Mouse (Mus musculus): ENCODE results near the gene Tomm40. TPM values are rescaled to one million over a fixed set of nuclear protein-coding genes. Genes with fewer than 3 reads are reported as not detected.

The Tomm40 gene
- polyA plus RNA-seq, 1 experiment from 2014 or later, result 152 TPM

- no peaks in the 10 kb centered on the region for H3K27me3 ChIP-seq
- peak overlapping the region; percentile 48 for H3K4me2 ChIP-seq (replicated peaks)
- peak overlapping the region; percentile 80 for H3K27ac ChIP-seq (replicated peaks)
- H3K36me3 ChIP-seq, result peaks cover 37% of the 10 kb centered on the region
- H3K4me3 ChIP-seq, result 0 out of 2 replicates have a peak overlapping the region, but pooled peaks have one; percentile 30
- H3K9ac ChIP-seq (replicated peaks), result peak overlapping the region; percentile 43; the same call in 1 of the 2 replicates
- no peak for ATAC-seq (ENCODE audit: low FRiP score, low read depth)
- peaks cover 25% of the 10 kb centered on the region for H3K4me1 ChIP-seq
- H3K9me3 ChIP-seq, result peaks cover 13% of the 10 kb centered on the region
- WGBS, result 82% methylated on average over 2 of the region's 2 CpGs
Measured at GRCm38 (mm10) chr7:19716822-19717221, 1.6 kb upstream of the Tomm40 start.

DNA sequence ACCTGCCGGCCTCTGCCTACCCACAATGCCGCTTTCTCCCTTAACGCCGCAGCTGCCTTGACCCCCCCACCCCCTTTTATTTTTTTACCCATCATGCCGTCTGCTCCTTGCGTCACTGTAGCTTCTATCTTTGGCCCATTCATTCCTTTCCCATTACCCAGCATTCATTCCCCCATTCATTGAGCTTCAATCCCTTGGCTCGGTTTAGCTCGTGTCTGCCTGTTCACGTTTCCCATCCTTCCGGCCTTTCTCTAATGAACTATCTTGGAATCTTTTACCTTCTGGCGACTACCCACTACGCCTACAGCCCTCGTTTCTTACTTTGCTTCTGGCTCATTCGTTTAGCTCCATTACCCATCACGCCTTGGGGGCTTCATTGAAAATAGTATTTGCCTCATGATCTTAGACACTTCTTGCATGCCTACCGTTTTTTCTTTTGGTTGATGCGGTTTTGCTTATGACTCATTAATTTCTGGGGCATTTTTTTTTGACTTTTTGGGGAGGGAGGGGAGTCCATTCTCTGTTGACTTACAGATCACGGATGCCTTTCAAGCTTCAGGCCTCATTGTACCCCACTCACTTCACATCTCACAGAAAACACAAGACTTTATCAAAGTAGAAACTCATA, 931 bp upstream of the Tomm40 start:
- peak overlapping the region; percentile 48 for H3K4me2 ChIP-seq (replicated peaks)

DNA sequence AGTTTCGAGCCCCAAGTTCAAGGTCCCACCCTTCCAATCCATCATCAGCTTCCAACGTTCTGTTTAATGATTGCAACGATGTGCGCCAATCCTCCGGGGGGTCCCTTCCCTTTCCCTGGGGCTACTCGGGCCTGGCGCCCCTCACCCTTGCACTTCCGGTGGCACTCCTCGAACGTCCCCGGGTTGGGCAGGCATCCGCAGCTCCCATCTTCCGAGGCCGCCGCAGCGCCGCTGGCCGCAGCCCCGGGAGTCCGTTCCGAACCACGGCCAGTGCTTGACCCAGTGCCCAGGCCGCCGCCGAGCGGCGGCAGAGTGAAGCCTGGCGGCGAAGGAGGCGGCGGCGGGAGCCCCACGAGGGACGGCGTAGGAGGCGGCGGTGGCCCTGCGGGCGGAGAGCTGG, 402 bp downstream of the Tomm40 start:
- Histone ChIP-seq H3K36me3 (peaks cover 44% of the 10 kb centered on the region), H3K9ac (replicated peaks) (peak overlapping the region; percentile 95), H3K27ac (replicated peaks) (peak overlapping the region; percentile 68), H3K4me2 (replicated peaks) (peak overlapping the region; percentile 99), H3K4me1 (peaks cover 25% of the 10 kb centered on the region), H3K4me3 (peak overlapping the region; percentile 99), H3K9me3 (no peaks in the 10 kb centered on the region), H3K27me3 (no peaks in the 10 kb centered on the region)
- WGBS, result under 1% methylated on average over 39 of the region's 39 CpGs
- ATAC-seq (ENCODE audit: low FRiP score, low read depth), result no peak

More for the DNA sequence above, 931 bp upstream of the Tomm40 start:
- H3K9me3 ChIP-seq, result peaks cover 9% of the 10 kb centered on the region
- H3K4me3 ChIP-seq, result peak overlapping the region; percentile 30
- peaks cover 39% of the 10 kb centered on the region for H3K36me3 ChIP-seq
- H3K4me1 ChIP-seq, result peaks cover 25% of the 10 kb centered on the region
- no peak for ATAC-seq (ENCODE audit: low FRiP score, low read depth)
- H3K27ac ChIP-seq (replicated peaks), result peak overlapping the region; percentile 80
- 7% methylated on average over 18 of the region's 18 CpGs for WGBS
- no peaks in the 10 kb centered on the region for H3K27me3 ChIP-seq
- peak overlapping the region; percentile 43 for H3K9ac ChIP-seq (replicated peaks)

DNA sequence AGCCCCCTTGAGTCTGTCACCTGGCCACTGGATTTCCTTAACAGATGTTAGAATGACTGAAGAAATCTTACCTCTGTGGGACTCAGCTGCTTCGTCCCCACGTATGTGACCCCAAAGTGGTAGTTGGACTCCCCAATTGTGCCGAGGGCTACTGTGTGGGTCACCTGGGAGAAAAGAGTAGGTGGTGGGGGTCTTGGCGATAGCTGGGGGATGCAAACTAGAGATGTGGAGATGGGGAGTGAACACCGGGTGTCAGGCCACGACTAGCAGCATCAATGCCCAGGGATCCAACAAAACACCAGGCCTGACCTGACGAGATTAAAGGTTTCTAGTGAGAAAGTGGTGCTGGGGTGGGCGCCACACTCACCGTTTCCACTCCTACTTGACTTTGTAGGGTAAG, 1.6 kb downstream of the Tomm40 start:
- no peak overlapping the region for H3K27ac ChIP-seq (replicated peaks)
- peaks cover 25% of the 10 kb centered on the region for H3K4me1 ChIP-seq
- 0 out of 2 replicates have a peak overlapping the region, but pooled peaks have one; percentile 6 for H3K4me3 ChIP-seq
- no peaks in the 10 kb centered on the region for H3K27me3 ChIP-seq
- no peaks in the 10 kb centered on the region for H3K9me3 ChIP-seq
- no peak overlapping the region for H3K4me2 ChIP-seq (replicated peaks)
- no peak for ATAC-seq (ENCODE audit: low FRiP score, low read depth)
- 88% methylated on average over 9 of the region's 9 CpGs for WGBS
- peaks cover 57% of the 10 kb centered on the region for H3K36me3 ChIP-seq
- 0 out of 2 replicates have a peak overlapping the region, but pooled peaks have one; percentile 2 for H3K9ac ChIP-seq (replicated peaks)

DNA sequence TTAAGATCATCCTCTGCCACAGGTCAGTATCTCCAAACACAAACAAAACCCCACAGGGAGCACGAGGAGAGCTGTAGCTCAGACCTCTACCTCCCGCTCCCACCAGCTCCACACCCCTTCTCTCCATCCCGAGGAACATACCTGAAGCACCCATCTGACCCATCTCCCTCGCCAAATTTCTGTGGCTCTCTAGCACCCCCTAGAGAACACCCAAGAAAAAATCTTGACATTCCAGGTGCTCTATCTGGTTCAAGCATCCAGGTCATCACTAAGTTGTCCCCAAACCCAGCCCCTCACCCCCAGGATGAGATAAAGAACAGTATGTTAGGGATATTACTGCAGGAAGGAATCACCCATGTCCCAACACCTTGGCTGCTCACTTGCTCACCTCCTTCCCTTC, 2.0 kb downstream of the Tomm40 start:
- Histone ChIP-seq H3K27ac (replicated peaks) (no peak overlapping the region), H3K4me2 (replicated peaks) (no peak overlapping the region), H3K4me1 (peaks cover 25% of the 10 kb centered on the region), H3K4me3 (no peak overlapping the region), H3K9me3 (no peaks in the 10 kb centered on the region), H3K27me3 (no peaks in the 10 kb centered on the region), H3K36me3 (peaks cover 59% of the 10 kb centered on the region), H3K9ac (replicated peaks) (0 out of 2 replicates have a peak overlapping the region, but pooled peaks have one; percentile 2)
- no peak for ATAC-seq (ENCODE audit: low FRiP score, low read depth)
- 57% methylated on average over 4 of the region's 4 CpGs for WGBS

GRCm38 (mm10) chr7:19712414-19712813, 2.8 kb downstream of the Tomm40 start:
- WGBS, result 76% methylated on average over 4 of the region's 4 CpGs
- H3K4me2 ChIP-seq (replicated peaks), result no peak overlapping the region
- peaks cover 25% of the 10 kb centered on the region for H3K4me1 ChIP-seq
- H3K27me3 ChIP-seq, result no peaks in the 10 kb centered on the region
- no peak for ATAC-seq (ENCODE audit: low FRiP score, low read depth)
- no peak overlapping the region for H3K4me3 ChIP-seq
- H3K9me3 ChIP-seq, result no peaks in the 10 kb centered on the region
- H3K36me3 ChIP-seq, result peaks cover 64% of the 10 kb centered on the region
- H3K27ac ChIP-seq (replicated peaks), result no peak overlapping the region
- no peak overlapping the region for H3K9ac ChIP-seq (replicated peaks)

DNA sequence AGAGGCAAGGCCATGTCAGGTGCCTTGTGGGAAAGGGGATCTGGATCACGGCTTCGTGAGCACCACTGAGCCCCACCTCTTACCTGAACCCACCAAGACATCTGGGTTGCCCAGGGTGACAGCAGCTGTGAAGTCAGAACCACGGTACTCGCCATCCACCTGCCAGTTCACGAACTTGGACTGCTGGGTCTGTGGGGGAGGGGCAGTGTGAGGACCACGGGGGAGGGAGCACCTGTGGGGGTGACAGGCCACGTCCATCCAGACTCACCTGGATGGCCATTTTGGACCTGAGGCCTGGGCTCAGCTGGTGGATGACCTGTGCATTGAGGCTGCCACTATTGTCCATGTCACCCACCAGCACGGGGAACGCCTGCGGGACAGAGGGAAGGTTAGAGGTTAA, 4.6 kb downstream of the Tomm40 start:
- H3K27me3 ChIP-seq, result no peaks in the 10 kb centered on the region
- ATAC-seq (ENCODE audit: low FRiP score, low read depth), result no peak
- no peak overlapping the region for H3K9ac ChIP-seq (replicated peaks)
- no peak overlapping the region for H3K4me2 ChIP-seq (replicated peaks)
- H3K27ac ChIP-seq (replicated peaks), result no peak overlapping the region
- H3K4me1 ChIP-seq, result peaks cover 16% of the 10 kb centered on the region
- H3K36me3 ChIP-seq, result peaks cover 71% of the 10 kb centered on the region
- 93% methylated on average over 10 of the region's 10 CpGs for WGBS
- H3K9me3 ChIP-seq, result no peaks in the 10 kb centered on the region
- no peak overlapping the region for H3K4me3 ChIP-seq

DNA sequence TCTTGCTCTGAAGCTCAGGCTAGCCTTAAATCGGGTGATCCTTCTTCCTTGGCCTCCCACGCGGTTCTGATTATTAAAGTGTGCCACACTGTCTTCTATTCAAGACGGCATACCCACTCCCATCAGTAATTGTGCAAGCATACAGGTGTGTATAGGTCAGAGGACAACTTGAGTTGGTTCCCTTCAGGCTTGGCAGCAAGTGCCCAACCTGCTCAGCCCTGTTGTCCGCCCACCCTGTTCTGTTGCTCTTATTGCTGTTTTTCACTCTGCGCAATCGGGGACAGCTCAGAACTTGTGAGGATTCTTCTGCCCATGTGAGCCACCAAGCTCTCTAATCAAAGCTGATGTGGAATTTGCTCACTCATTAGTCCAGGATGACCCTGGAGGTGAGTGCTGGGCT, 10.0 kb downstream of the Tomm40 start:
- ATAC-seq (ENCODE audit: low FRiP score, low read depth), result no peak
- peaks cover 66% of the 10 kb centered on the region for H3K36me3 ChIP-seq
- H3K4me2 ChIP-seq (replicated peaks), result no peak overlapping the region
- no peak overlapping the region for H3K4me3 ChIP-seq
- H3K27ac ChIP-seq (replicated peaks), result no peak overlapping the region
- H3K4me1 ChIP-seq, result peaks cover 3% of the 10 kb centered on the region; the same call in 1 of the 2 replicates
- H3K27me3 ChIP-seq, result no peaks in the 10 kb centered on the region
- H3K9ac ChIP-seq (replicated peaks), result no peak overlapping the region
- H3K9me3 ChIP-seq, result no peaks in the 10 kb centered on the region
- WGBS, result 92% methylated on average over 7 of the region's 7 CpGs

DNA sequence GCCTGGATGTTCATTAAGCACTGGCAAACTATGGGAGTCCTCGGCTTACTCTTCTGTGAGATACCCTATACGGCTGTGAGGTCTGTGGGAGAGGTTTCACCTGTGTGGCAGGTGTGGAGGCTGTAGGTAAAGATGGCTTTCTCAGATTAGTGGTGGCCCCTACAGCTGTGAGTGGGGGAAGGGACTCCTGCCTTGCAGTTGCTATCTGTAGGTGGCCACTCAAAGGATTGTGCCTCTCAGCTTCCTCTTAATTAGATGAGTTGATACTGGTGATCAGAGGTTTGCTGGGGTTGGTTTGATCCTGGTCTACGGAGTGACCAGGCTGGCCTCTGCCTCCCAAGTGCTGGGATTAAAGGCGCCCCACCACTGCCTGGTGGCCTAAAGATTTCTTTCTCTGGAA, 10.8 kb downstream of the Tomm40 start:
- H3K36me3 ChIP-seq, result peaks cover 59% of the 10 kb centered on the region
- ATAC-seq (ENCODE audit: low FRiP score, low read depth), result no peak
- no peaks in the 10 kb centered on the region for H3K9me3 ChIP-seq
- H3K4me1 ChIP-seq, result peaks cover 5% of the 10 kb centered on the region; the same call in 1 of the 2 replicates
- 94% methylated on average over 4 of the region's 4 CpGs for WGBS
- H3K9ac ChIP-seq (replicated peaks), result no peak overlapping the region
- no peak overlapping the region for H3K4me3 ChIP-seq
- no peak overlapping the region for H3K4me2 ChIP-seq (replicated peaks)
- H3K27ac ChIP-seq (replicated peaks), result no peak overlapping the region
- no peaks in the 10 kb centered on the region for H3K27me3 ChIP-seq

GRCm38 (mm10) chr7:19702859-19703555, 12.2 kb downstream of the Tomm40 start:
- no peak for ATAC-seq (ENCODE audit: low FRiP score, low read depth)
- H3K4me1 ChIP-seq, result peaks cover 19% of the 10 kb centered on the region
- no peak overlapping the region for H3K4me3 ChIP-seq
- H3K27me3 ChIP-seq, result no peaks in the 10 kb centered on the region
- no peaks in the 10 kb centered on the region for H3K9me3 ChIP-seq
- H3K27ac ChIP-seq (replicated peaks), result no peak overlapping the region
- H3K4me2 ChIP-seq (replicated peaks), result no peak overlapping the region
- WGBS, result 91% methylated on average over 16 of the region's 16 CpGs
- peaks cover 46% of the 10 kb centered on the region for H3K36me3 ChIP-seq
- H3K9ac ChIP-seq (replicated peaks), result no peak overlapping the region

- peak overlapping the region; percentile 42; the same call in 1 of the 2 replicates for H3K27ac ChIP-seq (replicated peaks)
- 27% methylated on average over 22 of the region's 22 CpGs for WGBS
- H3K27me3 ChIP-seq, result no peaks in the 10 kb centered on the region
- H3K4me2 ChIP-seq (replicated peaks), result 0 out of 2 replicates have a peak overlapping the region, but pooled peaks have one; percentile 1
- H3K4me1 ChIP-seq, result peaks cover 20% of the 10 kb centered on the region
- no peaks in the 10 kb centered on the region for H3K9me3 ChIP-seq
- no peak for ATAC-seq (ENCODE audit: low FRiP score, low read depth)
- H3K4me3 ChIP-seq, result no peak overlapping the region
- no peak overlapping the region for H3K9ac ChIP-seq (replicated peaks)
- peaks cover 36% of the 10 kb centered on the region for H3K36me3 ChIP-seq
Measured at GRCm38 (mm10) chr7:19701069-19701761, 14.0 kb downstream of the Tomm40 start.
